Mouse (Mus musculus) liver, adult 2 months (tissue): Measurements from ENCODE around the gene Fbxw9. TPM values are rescaled to one million over a fixed set of nuclear protein-coding genes. Genes with fewer than 3 reads are reported as not detected.

ENCODE experiments used
- DNase-seq: peaks from one replicate; pipeline ENCODE4 v3.0.0-alpha.2; 2011; ENCODE audit warnings: low read depth, low spot score; ENCODE audit errors: extremely low read depth
- H3K27ac ChIP-seq: fragments of 200-500 bp; replicated peaks from 2 replicates; pipeline ENCODE4 v1.5.1; 2012; ENCODE audit warnings: low read depth, mild to moderate bottlenecking, control low read depth, inconsistent platforms, low read length; ENCODE audit not compliant: insufficient read depth
- H3K27me3 ChIP-seq: fragments of 200-500 bp; 2 replicates; pipeline ENCODE4 v1.6.1; 2012; ENCODE audit warnings: mild to moderate bottlenecking, moderate library complexity, low read length, inconsistent platforms; ENCODE audit not compliant: control insufficient read depth, insufficient read depth
- H3K36me3 ChIP-seq: fragments of 200-500 bp; 2 replicates; pipeline ENCODE4 v1.6.1; 2012; ENCODE audit warnings: low read length, inconsistent platforms; ENCODE audit not compliant: control insufficient read depth, insufficient read depth
- H3K4me1 ChIP-seq: fragments of 200-500 bp; 2 replicates; pipeline ENCODE4 v1.6.1; 2011; ENCODE audit warnings: low read length; ENCODE audit not compliant: control insufficient read depth, insufficient read depth
- H3K4me3 ChIP-seq: fragments of 200-500 bp; 2 replicates; pipeline ENCODE4 v1.5.1; 2011; ENCODE audit warnings: low read depth, mild to moderate bottlenecking, control low read depth, low read length, moderate library complexity; ENCODE audit not compliant: insufficient read depth
- H3K79me2 ChIP-seq: fragments of 200-500 bp; 2 replicates; pipeline ENCODE4 v1.6.1; 2012; ENCODE audit warnings: inconsistent platforms, mild to moderate bottlenecking, low read length, moderate library complexity; ENCODE audit not compliant: control insufficient read depth, insufficient read depth
- H3K9ac ChIP-seq: fragments of 200-500 bp; 2 replicates; pipeline ENCODE4 v1.6.1; 2012; ENCODE audit warnings: low read depth, mild to moderate bottlenecking, control low read depth, inconsistent platforms, low read length
- CTCF ChIP-seq: fragments of 200-500 bp; IDR thresholded peaks from 2 replicates; pipeline ENCODE4 v1.5.1; 2011; ENCODE audit warnings: low read depth, low read length, control low read depth
- POLR2A ChIP-seq: fragments of 200-500 bp; IDR thresholded peaks from 2 replicates; pipeline ENCODE4 v1.6.1; 2011; ENCODE audit warnings: low read length, control low read depth; ENCODE audit not compliant: insufficient read depth; ENCODE audit errors: extremely low read depth
- whole genome bisulfite sequencing: fragments of 180-500 bp; shearing (Covaris S2); methylation state at CpG from one replicate; pipeline ENCODE4 v1.1.7; 2018; 5-methylcytosine and 5-hydroxymethylcytosine counted together
- polyA plus RNA-seq: library from polyadenylated mRNA; depleted of rRNA; stranded (reverse); fragments of >200 nt; gene quantifications from 2 replicates; pipeline ENCODE4 v1.2.3, GENCODE M21; 2012
- total RNA-seq: library from RNA; depleted of rRNA; stranded (reverse); fragments of >200 nt; gene quantifications from 2 replicates; pipeline ENCODE4 v1.2.3, GENCODE M21; 2014

Gene Fbxw9
- total and polyA plus RNA-seq, 2 experiments, result 19.9 to 75.4 TPM

- no peak overlapping the region for H3K4me3 ChIP-seq
- H3K9ac ChIP-seq, result no peak overlapping the region
- 80% methylated on average over 21 of the region's 21 CpGs for WGBS
- TF ChIP-seq CTCF, result no peak
- TF ChIP-seq POLR2A, result no peak
- peaks cover 31% of the 10 kb centered on the region for H3K36me3 ChIP-seq
- no peak for DNase-seq
- H3K4me1 ChIP-seq, result no peaks in the 10 kb centered on the region
- H3K27me3 ChIP-seq, result no peaks in the 10 kb centered on the region
- no peak overlapping the region for H3K27ac ChIP-seq
- H3K79me2 ChIP-seq, result no peaks in the 10 kb centered on the region
Measured at GRCm38 (mm10) chr8:85091526-85092090, 31.8 kb downstream of the Fbxw9 start.

- no peak for DNase-seq
- H3K27ac ChIP-seq, result no peak overlapping the region
- peaks cover 18% of the 10 kb centered on the region for H3K36me3 ChIP-seq
- no peaks in the 10 kb centered on the region for H3K27me3 ChIP-seq
- WGBS, result 94% methylated on average over 13 of the region's 13 CpGs
- H3K79me2 ChIP-seq, result no peaks in the 10 kb centered on the region
- TF ChIP-seq CTCF (no peak), POLR2A (no peak)
- H3K4me1 ChIP-seq, result no peaks in the 10 kb centered on the region
- H3K4me3 ChIP-seq, result no peak overlapping the region
- no peak overlapping the region for H3K9ac ChIP-seq
Measured at GRCm38 (mm10) chr8:85095051-85095450, 35.2 kb downstream of the Fbxw9 start.

- peaks cover 18% of the 10 kb centered on the region for H3K36me3 ChIP-seq
- H3K4me3 ChIP-seq, result no peak overlapping the region
- H3K4me1 ChIP-seq, result no peaks in the 10 kb centered on the region
- no peak overlapping the region for H3K9ac ChIP-seq
- no peak overlapping the region for H3K27ac ChIP-seq
- H3K79me2 ChIP-seq, result no peaks in the 10 kb centered on the region
- H3K27me3 ChIP-seq, result no peaks in the 10 kb centered on the region
- DNase-seq, result no peak
- TF ChIP-seq POLR2A, result no peak
- no peak for TF ChIP-seq CTCF
- WGBS, result 94% methylated on average over 7 of the region's 7 CpGs
Measured at GRCm38 (mm10) chr8:85095566-85095965, 35.7 kb downstream of the Fbxw9 start.

GRCm38 (mm10) chr8:85096196-85096595, 36.3 kb downstream of the Fbxw9 start:
- no peak overlapping the region for H3K4me3 ChIP-seq
- H3K27me3 ChIP-seq, result no peaks in the 10 kb centered on the region
- no peak for DNase-seq
- H3K4me1 ChIP-seq, result no peaks in the 10 kb centered on the region
- H3K36me3 ChIP-seq, result peaks cover 18% of the 10 kb centered on the region
- WGBS, result 93% methylated on average over 16 of the region's 16 CpGs
- no peak for TF ChIP-seq POLR2A
- TF ChIP-seq CTCF, result no peak
- no peak overlapping the region for H3K9ac ChIP-seq
- H3K79me2 ChIP-seq, result no peaks in the 10 kb centered on the region
- no peak overlapping the region for H3K27ac ChIP-seq

GRCm38 (mm10) chr8:85096850-85097249, 37.0 kb downstream of the Fbxw9 start:
- no peak overlapping the region for H3K27ac ChIP-seq
- H3K9ac ChIP-seq, result no peak overlapping the region
- no peak for DNase-seq
- H3K4me3 ChIP-seq, result no peak overlapping the region
- no peaks in the 10 kb centered on the region for H3K79me2 ChIP-seq
- H3K27me3 ChIP-seq, result no peaks in the 10 kb centered on the region
- 89% methylated on average over 4 of the region's 4 CpGs for WGBS
- H3K4me1 ChIP-seq, result no peaks in the 10 kb centered on the region
- TF ChIP-seq CTCF (no peak), POLR2A (no peak)
- peaks cover 18% of the 10 kb centered on the region for H3K36me3 ChIP-seq

- WGBS, result 87% methylated on average over 4 of the region's 4 CpGs
- TF ChIP-seq POLR2A, result no peak
- no peak for TF ChIP-seq CTCF
Measured at GRCm38 (mm10) chr8:85100076-85100665, 40.3 kb downstream of the Fbxw9 start.

More at GRCm38 (mm10) chr8:85100076-85100665, 40.3 kb downstream of the Fbxw9 start:
- Histone ChIP-seq H3K9ac (no peak overlapping the region), H3K4me1 (no peaks in the 10 kb centered on the region), H3K79me2 (no peaks in the 10 kb centered on the region), H3K36me3 (peaks cover 8% of the 10 kb centered on the region; the same call in 1 of the 2 replicates), H3K27me3 (no peaks in the 10 kb centered on the region), H3K27ac (no peak overlapping the region), H3K4me3 (no peak overlapping the region)
- no peak for DNase-seq
